21 mouse cellular contexts compared by ENCODE assay signal in genomic region chrX:7287051-7287734, GRCm38 (mm10). TPM values are rescaled to one million over a fixed set of nuclear protein-coding genes. Genes with fewer than 3 reads are reported as not detected.
DNase-seq lines count a peak whose midpoint lies in the region; ATAC-seq and TF ChIP-seq lines count a peak whose summit lies in the region.
"Had no signal": no experiment of that assay in that cellular context is flagged by ENCODE, and none has a peak within 500 bp of the region (broad histone marks: within the 10 kb centered on the region; RNA-seq: fewer than 3 reads in every experiment).

No protein-coding gene starts in this region.

- no peak overlapping the region for H3K9ac ChIP-seq in intestine, embryonic 15.5 days
- no peak overlapping the region for H3K9ac ChIP-seq in intestine, embryonic 16.5 days (ENCODE audit: low read depth, low read length)
- no peak overlapping the region for H3K9ac ChIP-seq in intestine, postnatal 0 days (ENCODE audit: low read depth, low read length)
- no peak overlapping the region for H3K9ac ChIP-seq in stomach, postnatal 0 days (ENCODE audit: low read length)

- no peaks in the 10 kb centered on the region for H3K36me3 ChIP-seq in intestine, embryonic 15.5 days
- H3K36me3 ChIP-seq in intestine, embryonic 16.5 days (ENCODE audit: control insufficient read depth, insufficient read depth, low read length): no peaks in the 10 kb centered on the region
- H3K36me3 ChIP-seq in intestine, postnatal 0 days (ENCODE audit: control insufficient read depth, insufficient read depth): no peaks in the 10 kb centered on the region
- no peaks in the 10 kb centered on the region for H3K36me3 ChIP-seq in stomach, postnatal 0 days (ENCODE audit: control insufficient read depth, insufficient read depth, low read length)

- H3K9me3 ChIP-seq in intestine, embryonic 15.5 days: no peaks in the 10 kb centered on the region
- no peaks in the 10 kb centered on the region for H3K9me3 ChIP-seq in intestine, embryonic 16.5 days (ENCODE audit: control insufficient read depth, low read length)
- H3K9me3 ChIP-seq in intestine, postnatal 0 days (ENCODE audit: control insufficient read depth): no peaks in the 10 kb centered on the region
- no peaks in the 10 kb centered on the region for H3K9me3 ChIP-seq in stomach, postnatal 0 days (ENCODE audit: control insufficient read depth, low read length)
- H3K9me3 ChIP-seq: G1E had no signal

- no peak overlapping the region for H3K4me2 ChIP-seq in intestine, embryonic 15.5 days (replicated peaks)
- no peak overlapping the region for H3K4me2 ChIP-seq in intestine, embryonic 16.5 days (ENCODE audit: low read depth, low read length)
- H3K4me2 ChIP-seq in intestine, postnatal 0 days (replicated peaks; ENCODE audit: low read depth): no peak overlapping the region
- H3K4me2 ChIP-seq in stomach, postnatal 0 days (replicated peaks; ENCODE audit: low read depth): no peak overlapping the region

- no peaks in the 10 kb centered on the region for H3K4me1 ChIP-seq in intestine, embryonic 15.5 days (replicated peaks)
- no peaks in the 10 kb centered on the region for H3K4me1 ChIP-seq in intestine, embryonic 16.5 days (ENCODE audit: control insufficient read depth, insufficient read depth, low read length)
- no peaks in the 10 kb centered on the region for H3K4me1 ChIP-seq in intestine, postnatal 0 days (replicated peaks; ENCODE audit: control insufficient read depth, insufficient read depth, low read length)
- H3K4me1 ChIP-seq in stomach, postnatal 0 days (replicated peaks; ENCODE audit: control insufficient read depth, insufficient read depth): no peaks in the 10 kb centered on the region

- 69% methylated on average over 2 of the region's 2 CpGs for WGBS in intestine, embryonic 15.5 days
- 57% methylated on average over 2 of the region's 2 CpGs for WGBS in intestine, embryonic 16.5 days
- 44% methylated on average over 2 of the region's 2 CpGs for WGBS in intestine, postnatal 0 days
- 81% methylated on average over 2 of the region's 2 CpGs for WGBS in stomach, postnatal 0 days

- no peak for TF ChIP-seq CTCF in intestine, postnatal 0 days (IDR thresholded peaks at IDR 0.05; ENCODE audit: low read depth)
- no peak for TF ChIP-seq CTCF in stomach, postnatal 0 days (IDR thresholded peaks at IDR 0.05; ENCODE audit: low read depth)

- H3K27ac ChIP-seq in intestine, embryonic 15.5 days: no peak overlapping the region
- H3K27ac ChIP-seq in intestine, embryonic 16.5 days (ENCODE audit: low read length): no peak overlapping the region
- no peak overlapping the region for H3K27ac ChIP-seq in intestine, postnatal 0 days (ENCODE audit: low read depth, low read length)
- H3K27ac ChIP-seq in stomach, postnatal 0 days (replicated peaks): no peak overlapping the region

- no peak for TF ChIP-seq EP300 in stomach, postnatal 0 days (optimal IDR thresholded peaks at IDR 0.05)

- ATAC-seq in intestine, embryonic 15.5 days: peak; percentile 71
- peak; percentile 89 for ATAC-seq in intestine, embryonic 16.5 days
- peak; percentile 90 for ATAC-seq in intestine, postnatal 0 days
- no peak for ATAC-seq in stomach, postnatal 0 days (ENCODE audit: low FRiP score, low TSS enrichment)
- ATAC-seq: activated CD4-positive, CD25-positive, alpha-beta regulatory T cell, adult 4 months; CD4-positive, CD25-positive, alpha-beta regulatory T cell, adult 4 months; Patski had no signal

- no peak overlapping the region for H3K4me3 ChIP-seq in intestine, embryonic 15.5 days (replicated peaks)
- H3K4me3 ChIP-seq in intestine, embryonic 16.5 days (ENCODE audit: low read length): no peak overlapping the region
- no peak overlapping the region for H3K4me3 ChIP-seq in intestine, postnatal 0 days (ENCODE audit: low read depth, low read length)
- H3K4me3 ChIP-seq in stomach, postnatal 0 days (ENCODE audit: low read depth, low read length): no peak overlapping the region

- H3K27me3 ChIP-seq in intestine, embryonic 15.5 days (replicated peaks): no peaks in the 10 kb centered on the region
- H3K27me3 ChIP-seq in intestine, embryonic 16.5 days (replicated peaks; ENCODE audit: control insufficient read depth, insufficient read depth, low read length): no peaks in the 10 kb centered on the region
- no peaks in the 10 kb centered on the region for H3K27me3 ChIP-seq in intestine, postnatal 0 days (replicated peaks; ENCODE audit: control insufficient read depth, insufficient read depth, low read length)
- H3K27me3 ChIP-seq in stomach, postnatal 0 days (ENCODE audit: control insufficient read depth, insufficient read depth, low read length): no peaks in the 10 kb centered on the region
- H3K27me3 ChIP-seq: CH12.LX, Patski had no signal

- no peak for DNase-seq in kidney, adult 18-20 months
- no peak for DNase-seq in frontal cortex, postnatal 25 days (ENCODE audit: low spot score in 2 of 2)
- no peak for DNase-seq in stomach, postnatal 0 days (ENCODE audit: low spot score)
- DNase-seq: adrenal gland, adult 2 months; adrenal gland, adult 8-10 months; adrenal gland, postnatal 10 days; adrenal gland, postnatal 14 days; adrenal gland, postnatal 25 days; adrenal gland, postnatal 36 days; B cell, adult 2 months; cerebellum, adult 11 months; cerebellum, adult 11-12 months; cerebellum, adult 18-20 months had no signal

RNA-seq across cellular contexts. Expression of gene Clcn5, which starts 32.0 kb away (rescaled TPM):
- 16.2 and 17.3 TPM in 2 replicates for polyA plus RNA-seq in intestine, embryonic 15.5 days (2015; fragmentation: Nextera tagmentation; extraction: Ambion mirVana)
- 14.5 and 20.2 TPM in 2 replicates for polyA plus RNA-seq in intestine, embryonic 16.5 days (2015; fragmentation: Nextera tagmentation; extraction: Ambion mirVana)
- 23.2 and 28.5 TPM in 2 replicates for polyA plus RNA-seq in intestine, postnatal 0 days (2015; fragmentation: Nextera tagmentation; extraction: Ambion mirVana)
- polyA plus RNA-seq in stomach, postnatal 0 days (2015; fragmentation: Nextera tagmentation; extraction: Ambion mirVana): 4.1 and 5.1 TPM in 2 replicates
